Mouse (Mus musculus): ENCODE results near the gene Gm10401.
"Not testable (repeated sequence)": the region's sequence is repeated elsewhere in the genome, so short reads cannot be mapped to it uniquely, and the experiment has no call there.

Gene Gm10401

GRCm38 (mm10) chr5:115118961-115119570 lies 21.0 kb upstream of the Gm10401 start, which contains the start of gene Acads:
Gene Acads (minus strand): TSS chr5:115119346.
- peak in 1 of 2 experiments; percentile 59 for DNase-seq (ENCODE audit: low spot score in 2 of 2)

DNA sequence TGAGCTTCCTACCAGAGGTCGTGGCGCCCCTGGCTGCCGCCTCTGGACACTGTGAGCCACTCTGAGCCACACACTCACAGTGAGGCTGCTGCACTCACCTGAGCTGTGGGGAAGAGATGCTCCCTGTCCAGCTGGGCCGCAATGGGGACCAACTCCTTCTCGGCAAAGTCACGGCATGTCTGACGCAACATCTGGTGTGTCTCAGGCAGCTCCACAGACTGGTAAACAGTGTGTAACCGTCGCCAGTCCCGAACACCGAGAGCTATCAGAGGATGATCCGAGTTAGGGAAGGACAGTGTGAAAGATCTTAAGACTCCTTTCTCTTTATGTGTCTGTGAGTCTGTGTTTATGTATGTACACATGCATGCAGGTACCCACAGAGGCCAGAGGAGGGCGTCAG lies 19.4 kb upstream of the Gm10401 start:
- DNase-seq (ENCODE audit: low spot score in 2 of 2): no peak

GRCm38 (mm10) chr5:115116426-115116825 lies 18.3 kb upstream of the Gm10401 start:
- DNase-seq (ENCODE audit: low spot score in 2 of 2): no peak

DNA sequence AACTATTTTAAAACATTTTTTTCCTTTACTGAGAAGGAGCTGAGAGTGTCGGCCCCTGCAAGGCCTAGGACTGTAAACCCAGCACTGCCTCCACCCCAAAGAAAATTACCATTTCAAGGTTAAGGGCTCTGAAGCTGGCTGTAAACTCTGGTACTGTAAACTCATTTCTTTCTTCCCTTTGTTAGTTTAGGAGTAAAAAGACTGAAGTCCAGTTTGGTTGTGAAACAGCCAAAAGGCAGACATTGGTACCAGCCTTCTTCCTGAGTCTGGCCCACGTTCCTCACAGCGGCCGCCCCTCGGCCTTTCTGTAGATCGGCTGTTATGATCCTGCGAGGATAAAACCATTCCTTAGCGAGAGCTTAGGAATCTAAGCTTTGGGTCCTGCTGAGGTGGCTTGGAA lies 16.4 kb upstream of the Gm10401 start:
- DNase-seq (ENCODE audit: low spot score in 2 of 2): no peak

GRCm38 (mm10) chr5:115113244-115113643 lies 15.1 kb upstream of the Gm10401 start:
- DNase-seq (ENCODE audit: low spot score in 2 of 2): no peak

DNA sequence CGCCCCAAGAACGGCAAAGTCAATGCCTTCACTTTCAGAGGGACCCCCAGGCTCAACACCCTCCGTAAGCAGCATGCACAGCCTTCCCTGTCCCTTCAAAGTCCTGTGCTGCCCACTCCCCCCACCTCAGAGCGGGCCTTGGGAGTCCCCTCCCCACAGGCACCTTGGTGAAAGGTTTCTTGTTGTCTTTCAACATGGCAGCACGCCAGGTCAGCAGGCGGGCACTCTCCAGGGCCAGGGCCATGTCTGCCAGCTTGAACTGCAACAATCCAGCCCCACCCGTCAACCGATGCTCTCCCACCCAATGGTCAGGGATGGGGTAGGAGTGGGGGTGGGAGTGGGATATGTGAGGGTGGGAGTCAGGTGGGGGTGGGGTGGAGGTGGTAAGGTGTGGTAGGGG lies 13.1 kb upstream of the Gm10401 start:
- no peak for DNase-seq (ENCODE audit: low spot score in 2 of 2)

DNA sequence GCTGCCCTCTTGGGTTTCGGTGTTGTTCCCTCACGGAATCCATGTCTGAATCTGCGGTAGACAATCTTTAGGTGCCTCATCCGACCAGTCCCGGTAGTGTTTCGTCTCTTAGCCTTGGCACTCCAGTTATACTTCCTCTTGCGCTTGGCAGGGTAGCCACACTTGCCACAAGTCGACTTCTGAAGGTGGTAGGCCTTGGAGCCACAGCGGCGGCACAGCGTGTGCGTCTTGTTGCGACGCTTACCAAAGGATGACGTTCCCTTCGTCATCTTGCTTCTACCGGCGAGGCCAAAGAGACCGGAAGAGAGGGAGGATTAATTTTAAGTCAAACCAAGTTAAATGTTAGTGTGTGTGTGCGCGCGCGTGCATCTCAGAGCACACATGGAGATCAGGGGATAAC lies 5.2 kb upstream of the Gm10401 start:
- DNase-seq (ENCODE audit: low spot score in 2 of 2): not testable (repeated sequence)

GRCm38 (mm10) chr5:115102231-115102630 lies 4.1 kb upstream of the Gm10401 start:
- DNase-seq (ENCODE audit: low spot score in 2 of 2): no peak

DNA sequence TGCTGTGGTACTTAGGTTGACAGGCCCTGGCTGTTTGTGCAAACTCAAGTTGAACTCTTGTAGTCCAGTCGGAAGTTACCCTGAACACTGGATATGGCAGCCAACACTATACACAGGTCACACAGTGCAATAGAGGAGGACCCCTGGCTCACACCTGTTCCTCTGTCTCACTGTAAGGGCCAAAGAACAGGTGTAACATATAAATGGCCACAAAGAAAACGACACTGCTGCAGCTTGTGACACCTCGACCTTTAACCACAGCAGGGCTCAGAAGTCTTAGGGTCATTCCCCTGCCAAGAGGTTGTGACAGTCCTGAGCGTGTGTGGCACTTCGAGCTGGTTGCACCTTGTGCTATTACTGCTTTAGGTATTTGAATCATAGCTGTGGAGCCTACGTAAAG lies 2.4 kb upstream of the Gm10401 start:
- no peak for DNase-seq (ENCODE audit: low spot score in 2 of 2)

DNA sequence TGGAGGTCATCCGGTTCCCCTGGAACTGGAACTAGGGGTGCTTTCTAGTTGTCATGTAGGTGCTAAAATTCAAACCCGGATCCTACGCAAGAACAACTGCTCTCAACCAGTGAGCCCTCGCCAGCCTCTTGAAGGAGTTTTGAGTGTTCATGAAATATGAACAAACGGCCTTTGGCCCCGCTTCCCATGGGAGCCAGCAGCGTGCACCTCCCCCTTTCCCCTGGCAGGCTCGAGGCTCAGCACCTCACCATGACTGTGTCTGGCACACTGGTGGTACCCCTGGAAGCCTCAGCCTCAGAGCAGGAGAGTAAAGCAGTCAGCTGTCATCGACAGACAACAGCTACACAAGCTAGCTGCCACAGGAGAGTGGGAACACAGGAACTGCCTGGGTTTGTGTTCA lies 1.9 kb upstream of the Gm10401 start:
- DNase-seq (ENCODE audit: low spot score in 2 of 2): no peak

DNA sequence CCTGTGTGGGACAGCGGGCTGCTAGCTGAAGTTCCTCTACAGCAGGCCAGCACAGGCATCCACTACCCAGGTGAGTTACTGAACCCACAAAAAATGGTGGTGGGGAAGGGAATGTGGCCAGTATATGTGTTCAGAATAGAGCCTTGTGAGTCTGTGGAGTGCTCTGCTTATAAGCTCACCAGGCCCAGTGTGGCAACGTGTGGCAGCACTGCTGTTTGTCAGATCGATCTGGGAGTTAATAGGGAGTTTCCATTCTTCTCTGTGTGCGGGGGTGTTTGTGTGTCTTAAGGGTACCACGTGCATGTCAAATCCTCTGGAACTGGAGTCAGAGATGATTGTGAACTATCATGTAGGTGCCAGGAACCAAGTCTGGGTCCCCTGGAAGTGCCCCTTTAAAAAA lies 1.4 kb upstream of the Gm10401 start:
- DNase-seq (ENCODE audit: low spot score in 2 of 2): no peak

- DNase-seq (ENCODE audit: low spot score in 2 of 2): no peak
These were observed 6.3 kb downstream of the Gm10401 start for GRCm38 (mm10) chr5:115091776-115092175.

GRCm38 (mm10) chr5:115091015-115091414 lies 7.1 kb downstream of the Gm10401 start:
- DNase-seq (ENCODE audit: low spot score in 2 of 2): no peak

DNA sequence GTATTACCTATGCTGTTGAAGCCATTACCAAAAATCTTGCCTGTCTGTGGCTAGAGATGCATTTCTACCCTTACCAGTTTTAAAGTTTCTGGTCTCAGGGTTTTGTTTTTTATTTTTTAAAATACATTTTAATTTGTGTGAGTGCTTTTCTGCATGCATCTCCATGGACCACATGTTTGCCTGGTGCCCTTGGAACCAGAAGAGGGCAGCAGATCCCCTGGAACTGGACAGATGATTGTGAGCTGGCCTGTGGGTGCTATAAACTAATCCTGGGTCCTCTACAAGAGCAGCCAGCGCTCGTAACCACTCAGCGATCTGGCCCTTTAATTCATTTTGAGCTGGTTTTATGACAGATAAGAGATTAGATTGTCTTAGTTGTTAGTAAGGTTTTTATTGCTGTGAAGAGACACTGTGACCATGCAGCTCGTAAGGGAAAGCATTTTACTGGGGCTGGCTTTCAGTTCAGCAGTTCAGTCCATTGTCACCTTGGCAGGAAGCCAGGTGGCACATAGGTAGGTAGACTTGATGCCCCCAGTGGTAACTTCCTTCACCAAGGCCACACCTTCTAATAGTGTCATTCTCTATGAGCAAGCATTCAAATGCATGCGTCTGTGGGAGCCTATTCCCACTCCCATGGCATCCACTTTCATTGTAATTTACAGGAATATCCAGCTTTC lies 8.4 kb downstream of the Gm10401 start:
- DNase-seq (ENCODE audit: low spot score in 2 of 2): no peak

- no peak for DNase-seq (ENCODE audit: low spot score in 2 of 2)
These were observed 12.4 kb downstream of the Gm10401 start for GRCm38 (mm10) chr5:115085675-115086074.

DNA sequence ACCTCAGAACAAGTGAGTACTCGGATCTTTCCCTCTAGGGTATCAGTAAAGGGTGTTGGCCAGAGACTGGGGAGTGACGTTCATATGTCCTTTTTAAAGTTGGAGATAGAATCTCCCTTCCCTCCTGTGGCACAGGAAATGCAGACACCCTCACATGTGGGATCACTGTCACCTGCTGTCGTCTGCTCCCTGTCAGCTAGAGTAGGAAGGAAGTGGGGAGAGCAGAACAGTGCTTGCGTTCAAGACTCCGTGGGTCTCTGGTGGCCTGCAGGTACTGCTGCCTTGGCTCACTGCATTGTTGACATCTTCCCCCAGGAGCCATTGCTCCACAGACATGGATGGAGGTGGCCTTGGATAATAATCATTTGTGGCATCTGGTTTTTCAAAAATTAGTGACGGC lies 14.6 kb downstream of the Gm10401 start:
- DNase-seq (ENCODE audit: low spot score in 2 of 2): no peak

- DNase-seq (ENCODE audit: low spot score in 2 of 2): no peak
These were observed 16.5 kb downstream of the Gm10401 start for GRCm38 (mm10) chr5:115081636-115082035.

GRCm38 (mm10) chr5:115076144-115076901 lies 21.8 kb downstream of the Gm10401 start:
- DNase-seq (ENCODE audit: low spot score in 2 of 2): peak in 1 of 2 experiments; percentile 59

GRCm38 (mm10) chr5:115074749-115075148 lies 23.3 kb downstream of the Gm10401 start:
- DNase-seq (ENCODE audit: low spot score in 2 of 2): no peak

- DNase-seq (ENCODE audit: low spot score in 2 of 2): not testable (repeated sequence)
These were observed 24.8 kb downstream of the Gm10401 start for GRCm38 (mm10) chr5:115073306-115073705.

- DNase-seq (ENCODE audit: low spot score in 2 of 2): peak in 1 of 2 experiments; percentile 32
These were observed 26.0 kb downstream of the Gm10401 start for GRCm38 (mm10) chr5:115072143-115072542.

DNA sequence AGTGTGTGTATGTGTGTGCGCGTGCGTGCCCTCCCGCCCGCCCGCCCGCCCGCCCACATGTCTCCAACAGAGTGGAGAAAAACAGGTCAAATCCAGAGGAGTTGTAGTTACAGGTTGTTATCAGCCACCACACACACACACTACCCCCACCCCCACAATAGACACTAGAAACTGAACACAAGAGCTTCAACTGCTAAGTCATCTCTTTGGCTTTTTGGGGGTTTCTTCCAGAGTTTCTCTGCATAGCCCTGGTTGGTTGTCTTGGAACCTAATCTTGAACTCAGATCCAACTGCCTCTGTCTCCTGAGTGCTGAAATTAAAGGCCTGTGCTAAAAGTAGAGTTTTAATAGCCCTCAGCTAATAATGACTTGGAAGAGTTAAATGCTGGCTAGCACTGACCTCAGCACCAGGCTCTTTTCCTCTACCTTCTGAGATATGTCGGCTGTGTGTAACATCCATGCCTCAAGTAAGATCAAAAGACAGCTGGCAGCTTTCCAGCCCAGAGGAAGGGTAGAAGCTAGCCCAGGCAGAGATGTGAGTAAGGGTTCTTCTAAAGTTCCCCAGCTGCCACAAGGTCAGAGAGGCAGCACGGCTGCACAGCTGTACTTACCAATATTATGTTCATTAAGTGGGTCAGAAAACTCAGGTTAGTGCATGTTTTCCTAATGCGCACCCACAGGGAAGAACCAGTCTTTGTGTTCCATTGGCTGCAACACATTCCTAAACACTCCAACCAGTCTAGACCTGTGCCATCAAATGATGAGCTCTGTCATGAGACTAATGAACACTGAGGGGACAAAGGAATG lies 26.8 kb downstream of the Gm10401 start:
- DNase-seq (ENCODE audit: low spot score in 2 of 2): no peak

All from frontal cortex, postnatal 14 days (tissue).